ENCODE assay signal across 19 mouse cellular contexts in genomic region chr15:96274341-96274740, GRCm38 (mm10). TPM values are rescaled to one million over a fixed set of nuclear protein-coding genes. Genes with fewer than 3 reads are reported as not detected.
DNase-seq lines count a peak whose midpoint lies in the region; ATAC-seq lines count a peak whose summit lies in the region.
"Had no signal": no experiment of that assay in that cellular context is flagged by ENCODE, and none has a peak within 500 bp of the region (broad histone marks: within the 10 kb centered on the region; RNA-seq: fewer than 3 reads in every experiment).

No protein-coding gene starts in this region.

- peak; percentile 81 for DNase-seq in heart, adult 11 months
- no peak for DNase-seq in heart, adult 8-10 months (ENCODE audit: low spot score)
- DNase-seq in heart, postnatal 4 days: no peak
- DNase-seq in liver, embryonic 11.5 days (ENCODE audit: low spot score): no peak
- DNase-seq: adrenal gland, postnatal 10 days; B cell, adult 2 months; cerebellum, adult 11 months; cerebellum, adult 8-10 months; cerebellum, postnatal 14 days; embryo, embryonic 11 days; gastrocnemius, postnatal 36 days had no signal

- H3K9ac ChIP-seq in heart, embryonic 14.5 days (ENCODE audit: low read length): no peak overlapping the region
- no peak overlapping the region for H3K9ac ChIP-seq in liver, embryonic 15.5 days
- H3K9ac ChIP-seq in liver, embryonic 11.5 days (ENCODE audit: low read depth, low read length): no peak overlapping the region
- H3K9ac ChIP-seq in liver, embryonic 16.5 days (ENCODE audit: low read depth, low read length): no peak overlapping the region
- H3K9ac ChIP-seq: embryonic facial prominence, embryonic 15.5 days; forebrain, embryonic 15.5 days; hindbrain, embryonic 15.5 days had no signal

- WGBS in heart, embryonic 14.5 days: 24% methylated on average over 2 of the region's 2 CpGs
- WGBS in liver, embryonic 15.5 days (ENCODE audit: insufficient replicate concordance): 67% methylated on average over 2 of the region's 2 CpGs
- 79% methylated on average over 2 of the region's 2 CpGs for WGBS in liver, embryonic 11.5 days
- WGBS in liver, embryonic 16.5 days (ENCODE audit: insufficient replicate concordance): 74% methylated on average over 2 of the region's 2 CpGs

- H3K4me3 ChIP-seq in heart, embryonic 14.5 days (ENCODE audit: control insufficient read depth in 1 of 2, insufficient read depth in 1 of 2, low read depth in 1 of 2, low read length in 2 of 2): no peak overlapping the region
- H3K4me3 ChIP-seq in liver, embryonic 15.5 days (replicated peaks): no peak overlapping the region
- H3K4me3 ChIP-seq in liver, embryonic 11.5 days (ENCODE audit: low read depth, low read length): no peak overlapping the region
- no peak overlapping the region for H3K4me3 ChIP-seq in liver, embryonic 16.5 days (ENCODE audit: low read depth, low read length)
- H3K4me3 ChIP-seq: embryonic facial prominence, embryonic 15.5 days; forebrain, embryonic 15.5 days; hindbrain, embryonic 15.5 days had no signal

- no peaks in the 10 kb centered on the region for H3K27me3 ChIP-seq in heart, embryonic 14.5 days (ENCODE audit: control insufficient read depth, insufficient read depth, low read length)
- H3K27me3 ChIP-seq in liver, embryonic 15.5 days: no peaks in the 10 kb centered on the region
- no peaks in the 10 kb centered on the region for H3K27me3 ChIP-seq in liver, embryonic 11.5 days (replicated peaks; ENCODE audit: control insufficient read depth, insufficient read depth, low read length)
- H3K27me3 ChIP-seq in liver, embryonic 16.5 days (ENCODE audit: control insufficient read depth, insufficient read depth, low read depth, low read length): no peaks in the 10 kb centered on the region
- H3K27me3 ChIP-seq: embryonic facial prominence, embryonic 15.5 days; forebrain, embryonic 15.5 days; hindbrain, embryonic 15.5 days had no signal

- peak overlapping the region; percentile 4; the same call in 1 of the 2 replicates for H3K4me2 ChIP-seq in heart, embryonic 14.5 days (ENCODE audit: low read length)
- H3K4me2 ChIP-seq in liver, embryonic 15.5 days: no peak overlapping the region
- H3K4me2 ChIP-seq in liver, embryonic 11.5 days: no peak overlapping the region
- no peak overlapping the region for H3K4me2 ChIP-seq in liver, embryonic 16.5 days (ENCODE audit: low read depth, low read length)
- H3K4me2 ChIP-seq: embryonic facial prominence, embryonic 15.5 days; forebrain, embryonic 15.5 days; hindbrain, embryonic 15.5 days had no signal

- peaks cover 32% of the 10 kb centered on the region for H3K36me3 ChIP-seq in heart, embryonic 14.5 days (ENCODE audit: control insufficient read depth, insufficient read depth, low read length)
- H3K36me3 ChIP-seq in liver, embryonic 15.5 days (replicated peaks): peaks cover 34% of the 10 kb centered on the region
- H3K36me3 ChIP-seq in liver, embryonic 11.5 days (ENCODE audit: control insufficient read depth, insufficient read depth, low read length): peaks cover 8% of the 10 kb centered on the region
- peaks cover 4% of the 10 kb centered on the region for H3K36me3 ChIP-seq in liver, embryonic 16.5 days (ENCODE audit: control insufficient read depth, insufficient read depth)

- no peaks in the 10 kb centered on the region for H3K9me3 ChIP-seq in heart, embryonic 14.5 days (ENCODE audit: control insufficient read depth, low read length)
- no peaks in the 10 kb centered on the region for H3K9me3 ChIP-seq in liver, embryonic 15.5 days (replicated peaks)
- H3K9me3 ChIP-seq in liver, embryonic 11.5 days (ENCODE audit: control insufficient read depth, low read length): no peaks in the 10 kb centered on the region
- no peaks in the 10 kb centered on the region for H3K9me3 ChIP-seq in liver, embryonic 16.5 days (replicated peaks; ENCODE audit: control insufficient read depth, low read length)
- H3K9me3 ChIP-seq: embryonic facial prominence, embryonic 15.5 days; forebrain, embryonic 15.5 days; G1E; hindbrain, embryonic 15.5 days had no signal

- no peak overlapping the region for H3K27ac ChIP-seq in heart, embryonic 14.5 days (replicated peaks in 1 of 2; ENCODE audit: control insufficient read depth in 1 of 2, insufficient read depth in 1 of 2, low read depth in 2 of 2, low read length in 2 of 2)
- H3K27ac ChIP-seq in liver, embryonic 15.5 days (replicated peaks): 0 out of 2 replicates have a peak overlapping the region, but pooled peaks have one; percentile 42
- no peak overlapping the region for H3K27ac ChIP-seq in liver, embryonic 11.5 days (ENCODE audit: low read depth, low read length)
- H3K27ac ChIP-seq in liver, embryonic 16.5 days (ENCODE audit: low read length): no peak overlapping the region
- H3K27ac ChIP-seq: embryonic facial prominence, embryonic 15.5 days; forebrain, embryonic 15.5 days; hindbrain, embryonic 15.5 days had no signal

- ATAC-seq in heart, embryonic 14.5 days (ENCODE audit: insufficient number of reproducible peaks, insufficient read depth, low FRiP score, low read depth): no peak
- no peak for ATAC-seq in liver, embryonic 15.5 days (ENCODE audit: insufficient read depth)
- no peak for ATAC-seq in liver, embryonic 11.5 days (replicated peaks; ENCODE audit: low FRiP score)
- ATAC-seq in liver, embryonic 16.5 days (ENCODE audit: low read depth): peak; percentile 14; the same call in 1 of the 2 replicates
- ATAC-seq: CD4-positive, CD25-positive, alpha-beta regulatory T cell, adult 4 months; forebrain, embryonic 15.5 days had no signal

- peaks cover 24 to 51% of the 10 kb centered on the region in 2 experiments for H3K4me1 ChIP-seq in heart, embryonic 14.5 days (ENCODE audit: control insufficient read depth in 2 of 2, insufficient read depth in 2 of 2, low read length in 2 of 2)
- peaks cover 42% of the 10 kb centered on the region for H3K4me1 ChIP-seq in liver, embryonic 15.5 days (replicated peaks)
- peaks cover 21% of the 10 kb centered on the region for H3K4me1 ChIP-seq in liver, embryonic 11.5 days (replicated peaks; ENCODE audit: control insufficient read depth, insufficient read depth, low read length)
- H3K4me1 ChIP-seq in liver, embryonic 16.5 days (ENCODE audit: control insufficient read depth, low read depth, low read length): peaks cover 34% of the 10 kb centered on the region

RNA-seq across cellular contexts. Expression of gene Arid2, which starts 13.0 kb away (rescaled TPM):
- 10 to 100 TPM; 18.8 to 22.3 (median 21.2) TPM for total RNA-seq in heart, adult 8-10 months (2022)
- polyA plus RNA-seq in heart, embryonic 14.5 days (2014; fragmentation: Nextera tagmentation; extraction: Ambion mirVana): 19.4 and 20.3 TPM in 2 replicates
- total RNA-seq in heart, postnatal 4 days (2021): 10 to 100 TPM; 42.9 to 47.6 TPM
- polyA plus RNA-seq in liver, embryonic 15.5 days (2015; fragmentation: Nextera tagmentation; extraction: Ambion mirVana): 7.5 and 8.0 TPM in 2 replicates
- polyA plus RNA-seq in liver, embryonic 11.5 days (2014; fragmentation: Nextera tagmentation; extraction: Ambion mirVana): 24.8 and 25.8 TPM in 2 replicates
- 7.4 and 7.9 TPM in 2 replicates for polyA plus RNA-seq in liver, embryonic 16.5 days (2015; fragmentation: Nextera tagmentation; extraction: Ambion mirVana)
